Mouse (Mus musculus) small intestine, adult 2 months (tissue): ENCODE data around the gene Gm6034. TPM values are rescaled to one million over a fixed set of nuclear protein-coding genes. Genes with fewer than 3 reads are reported as not detected.
"Not testable (repeated sequence)": the region's sequence is repeated elsewhere in the genome, so short reads cannot be mapped to it uniquely, and the experiment has no call there.

Experiments
- H3K27ac ChIP-seq: fragments of 200-500 bp; 2 replicates; pipeline ENCODE4 v1.5.1; 2012; ENCODE audit warnings: low read depth, low read length, control low read depth, inconsistent platforms; ENCODE audit not compliant: insufficient read depth
- H3K27me3 ChIP-seq: fragments of 200-500 bp; 2 replicates; pipeline ENCODE4 v1.6.1; 2012; ENCODE audit warnings: mild to moderate bottlenecking, moderate library complexity, low read length, inconsistent platforms; ENCODE audit not compliant: control insufficient read depth, insufficient read depth
- H3K36me3 ChIP-seq: fragments of 200-500 bp; 2 replicates; pipeline ENCODE4 v1.6.1; 2012; ENCODE audit warnings: mild to moderate bottlenecking, low read length, control low read depth, inconsistent platforms; ENCODE audit not compliant: control insufficient read depth, insufficient read depth
- H3K4me1 ChIP-seq: fragments of 200-500 bp; 2 replicates; pipeline ENCODE4 v1.6.1; 2012; ENCODE audit warnings: low read length, inconsistent platforms, mixed read lengths; ENCODE audit not compliant: control insufficient read depth, insufficient read depth, insufficient read length
- H3K4me3 ChIP-seq: fragments of 200-500 bp; 2 replicates; pipeline ENCODE4 v1.5.1; 2012; ENCODE audit warnings: low read depth, mild to moderate bottlenecking, control low read depth, inconsistent platforms, low read length, moderate library complexity
- CTCF ChIP-seq: fragments of 200-500 bp; IDR thresholded peaks from 2 replicates; pipeline ENCODE4 v1.5.1; 2012; ENCODE audit warnings: low read depth, mild to moderate bottlenecking, control low read depth, inconsistent platforms, low read length, moderate library complexity, mixed read lengths; ENCODE audit not compliant: insufficient replicate concordance, insufficient read length; ENCODE audit errors: extremely low read depth
- POLR2A ChIP-seq: fragments of 200-500 bp; IDR thresholded peaks from 2 replicates; pipeline ENCODE4 v1.6.1; 2012; ENCODE audit warnings: low read depth, mild to moderate bottlenecking, control low read depth, inconsistent platforms, low read length, moderate library complexity
- WGBS: fragments of 180-500 bp; shearing (Covaris S2); methylation state at CpG from one replicate; pipeline ENCODE4 v1.1.7; 2018; 5-methylcytosine and 5-hydroxymethylcytosine counted together
- polyA plus RNA-seq: library from polyadenylated mRNA; depleted of rRNA; stranded (reverse); fragments of >200 nt; gene quantifications from 2 replicates; pipeline ENCODE4 v1.2.3, GENCODE M21; 2012

Gm6034 gene
- polyA plus RNA-seq, 1 experiment = not detected

- TF ChIP-seq POLR2A (no peak), CTCF (no peak)
- H3K36me3 ChIP-seq = 0 out of 2 replicates have a peak, but pooled peaks cover 1% of the 10 kb centered on the region
- H3K4me3 ChIP-seq = peak overlapping the region; percentile 27
- whole genome bisulfite sequencing = 69% methylated on average over 6 of the region's 6 CpGs
- H3K4me1 ChIP-seq = peaks cover 10% of the 10 kb centered on the region
- H3K27me3 ChIP-seq = no peaks in the 10 kb centered on the region
- peak overlapping the region; percentile 68; the same call in 1 of the 2 replicates for H3K27ac ChIP-seq
These were observed 44.0 kb upstream of the Gm6034 start for GRCm38 (mm10) chr17:35998545-35999305.

GRCm38 (mm10) chr17:35999356-35999755, 43.4 kb upstream of the Gm6034 start:
- Histone ChIP-seq H3K27ac (no peak overlapping the region), H3K36me3 (0 out of 2 replicates have a peak, but pooled peaks cover 1% of the 10 kb centered on the region), H3K4me1 (peaks cover 10% of the 10 kb centered on the region), H3K4me3 (no peak overlapping the region), H3K27me3 (no peaks in the 10 kb centered on the region)
- WGBS = 75% methylated on average over 7 of the region's 7 CpGs
- TF ChIP-seq CTCF = no peak
- TF ChIP-seq POLR2A = no peak

GRCm38 (mm10) chr17:36000349-36000748, 42.4 kb upstream of the Gm6034 start:
- H3K4me3 ChIP-seq = no peak overlapping the region
- 24% methylated on average over 4 of the region's 4 CpGs for WGBS
- peaks cover 10% of the 10 kb centered on the region for H3K4me1 ChIP-seq
- 0 out of 2 replicates have a peak, but pooled peaks cover 1% of the 10 kb centered on the region for H3K36me3 ChIP-seq
- no peaks in the 10 kb centered on the region for H3K27me3 ChIP-seq
- peak overlapping the region; percentile 15; the same call in 1 of the 2 replicates for H3K27ac ChIP-seq
- TF ChIP-seq CTCF (no peak), POLR2A (no peak)

- peaks cover 5% of the 10 kb centered on the region for H3K36me3 ChIP-seq
- WGBS = 66% methylated on average over 12 of the region's 12 CpGs
- no peaks in the 10 kb centered on the region for H3K27me3 ChIP-seq
- 0 out of 2 replicates have a peak overlapping the region, but pooled peaks have one; percentile 15 for H3K27ac ChIP-seq
- H3K4me1 ChIP-seq = peaks cover 8% of the 10 kb centered on the region
- no peak for TF ChIP-seq POLR2A
- TF ChIP-seq CTCF = no peak
- no peak overlapping the region for H3K4me3 ChIP-seq
These were observed 41.5 kb upstream of the Gm6034 start for GRCm38 (mm10) chr17:36001121-36001897.

- H3K27ac ChIP-seq = no peak overlapping the region
These were observed 40.8 kb upstream of the Gm6034 start for GRCm38 (mm10) chr17:36001966-36002365.

GRCm38 (mm10) chr17:36003331-36003730, 39.4 kb upstream of the Gm6034 start:
- no peak overlapping the region for H3K4me3 ChIP-seq
- peaks cover 6% of the 10 kb centered on the region; the same call in 1 of the 2 replicates for H3K4me1 ChIP-seq
- H3K27ac ChIP-seq = no peak overlapping the region
- H3K36me3 ChIP-seq = peaks cover 9% of the 10 kb centered on the region
- no peak for TF ChIP-seq CTCF
- TF ChIP-seq POLR2A = no peak
- H3K27me3 ChIP-seq = no peaks in the 10 kb centered on the region
- 92% methylated on average over 7 of the region's 7 CpGs for WGBS

More at GRCm38 (mm10) chr17:36001966-36002365, 40.8 kb upstream of the Gm6034 start:
- no peak for TF ChIP-seq CTCF
- no peak for TF ChIP-seq POLR2A
- H3K27me3 ChIP-seq = no peaks in the 10 kb centered on the region
- H3K4me1 ChIP-seq = peaks cover 8% of the 10 kb centered on the region
- WGBS = 94% methylated on average over 6 of the region's 6 CpGs
- H3K36me3 ChIP-seq = peaks cover 9% of the 10 kb centered on the region
- H3K4me3 ChIP-seq = no peak overlapping the region

GRCm38 (mm10) chr17:36004409-36004808, 38.4 kb upstream of the Gm6034 start:
- not testable (repeated sequence) for H3K36me3 ChIP-seq, H3K27me3 ChIP-seq, H3K27ac ChIP-seq, H3K4me3 ChIP-seq, H3K4me1 ChIP-seq
- WGBS = 83% methylated on average over 7 of the region's 7 CpGs
